Mouse (Mus musculus) liver, embryonic 11.5 days (tissue): Measurements from ENCODE around the gene Dnmt3a. TPM values are rescaled to one million over a fixed set of nuclear protein-coding genes. Genes with fewer than 3 reads are reported as not detected.
A peak's percentile ranks its signal among the peaks of the same experiment; 100 is the strongest.

Experiments
- ATAC-seq: fragments of 200-750 bp; cut with Nextera tagmentation; replicated peaks from 2 replicates; pipeline ENCODE4 v1.8.0; 2017; ENCODE audit warnings: moderate number of reproducible peaks, mild to moderate bottlenecking, moderate TSS enrichment, moderate library complexity; ENCODE audit not compliant: low FRiP score
- DNase-seq: peaks from one replicate; pipeline ENCODE4 v3.0.0-alpha.2; 2017; ENCODE audit warnings: low spot score
- H3K27ac ChIP-seq: fragments of 300-500 bp; sonication (generic); 2 replicates; pipeline ENCODE4 v1.5.1; 2014; ENCODE audit warnings: mild to moderate bottlenecking, low read depth, low read length, control low read depth
- H3K27me3 ChIP-seq: fragments of 300-500 bp; sonication (generic); replicated peaks from 2 replicates; pipeline ENCODE4 v1.6.1; 2014; ENCODE audit warnings: low read length, mixed read lengths; ENCODE audit not compliant: control insufficient read depth, insufficient read depth
- H3K36me3 ChIP-seq: fragments of 300-500 bp; sonication (generic); 2 replicates; pipeline ENCODE4 v1.6.1; 2014; ENCODE audit warnings: mild to moderate bottlenecking, low read length, moderate library complexity, mixed read lengths; ENCODE audit not compliant: control insufficient read depth, insufficient read depth
- H3K4me1 ChIP-seq: fragments of 300-500 bp; sonication (generic); replicated peaks from 2 replicates; pipeline ENCODE4 v1.6.1; 2014; ENCODE audit warnings: low read length, mixed read lengths; ENCODE audit not compliant: control insufficient read depth, insufficient read depth
- H3K4me2 ChIP-seq: fragments of 300-500 bp; sonication (generic); 2 replicates; pipeline ENCODE4 v1.6.1; 2014; ENCODE audit warnings: mild to moderate bottlenecking, control low read depth, moderate library complexity
- H3K4me3 ChIP-seq: fragments of 300-500 bp; sonication (generic); 2 replicates; pipeline ENCODE4 v1.5.1; 2014; ENCODE audit warnings: low read depth, low read length, control low read depth
- H3K9ac ChIP-seq: fragments of 300-500 bp; sonication (generic); 2 replicates; pipeline ENCODE4 v1.6.1; 2014; ENCODE audit warnings: low read depth, low read length, control low read depth
- H3K9me3 ChIP-seq: fragments of 300-500 bp; sonication (generic); 2 replicates; pipeline ENCODE4 v1.6.1; 2016; ENCODE audit warnings: low read length, inconsistent platforms, mixed read lengths; ENCODE audit not compliant: control insufficient read depth
- WGBS: fragments of 180-500 bp; shearing (Covaris S2); extraction: QIAGEN DNeasy Blood & Tissue Kit; methylation state at CpG from one replicate; pipeline ENCODE4 v1.1.7; 2014; 5-methylcytosine and 5-hydroxymethylcytosine counted together
- polyA plus RNA-seq: library from polyadenylated mRNA; unstranded; fragments of >200 nt; fragmentation: Nextera tagmentation; extraction: Ambion mirVana; gene quantifications from 2 replicates; pipeline ENCODE4 v1.2.1, GENCODE M21; 2014

Dnmt3a gene
- polyA plus RNA-seq, 1 experiment from 2014 or later, result 73.3 TPM

- no peak for ATAC-seq
- no peak overlapping the region for H3K27ac ChIP-seq
- H3K4me3 ChIP-seq, result no peak overlapping the region
- DNase-seq, result no peak
- H3K4me2 ChIP-seq, result no peak overlapping the region
- 18% methylated on average over 3 of the region's 3 CpGs for WGBS
- peaks cover 17% of the 10 kb centered on the region for H3K27me3 ChIP-seq
- no peaks in the 10 kb centered on the region for H3K9me3 ChIP-seq
- H3K4me1 ChIP-seq, result peaks cover 8% of the 10 kb centered on the region; the same call in 1 of the 2 replicates
- no peak overlapping the region for H3K9ac ChIP-seq
- H3K36me3 ChIP-seq, result no peaks in the 10 kb centered on the region
Observed at GRCm38 (mm10) chr12:3956351-3956750, 150.5 kb downstream of the Dnmt3a start.

GRCm38 (mm10) chr12:3959791-3960543, 154.2 kb downstream of the Dnmt3a start:
- peak overlapping the region; percentile 71 for H3K9ac ChIP-seq
- peak overlapping the region; percentile 79 for H3K27ac ChIP-seq
- peaks cover 8% of the 10 kb centered on the region; the same call in 1 of the 2 replicates for H3K4me1 ChIP-seq
- no peaks in the 10 kb centered on the region for H3K9me3 ChIP-seq
- no peaks in the 10 kb centered on the region for H3K36me3 ChIP-seq
- H3K4me3 ChIP-seq, result peak overlapping the region; percentile 66
- H3K4me2 ChIP-seq, result peak overlapping the region; percentile 90
- ATAC-seq (peak; percentile 91), DNase-seq (peak; percentile 85)
- peaks cover 9% of the 10 kb centered on the region for H3K27me3 ChIP-seq
- 3% methylated on average over 53 of the region's 53 CpGs for WGBS

GRCm38 (mm10) chr12:3960553-3960952, 154.7 kb downstream of the Dnmt3a start:
- ATAC-seq (no peak), DNase-seq (no peak)
- Histone ChIP-seq H3K9me3 (no peaks in the 10 kb centered on the region), H3K36me3 (no peaks in the 10 kb centered on the region), H3K27me3 (0 out of 2 replicates have a peak, but pooled peaks cover 5% of the 10 kb centered on the region), H3K4me3 (peak overlapping the region; percentile 66), H3K27ac (peak overlapping the region; percentile 79; the same call in 1 of the 2 replicates), H3K4me2 (peak overlapping the region; percentile 90), H3K4me1 (peaks cover 8% of the 10 kb centered on the region; the same call in 1 of the 2 replicates), H3K9ac (no peak overlapping the region; the same call in 1 of the 2 replicates)
- 49% methylated on average over 4 of the region's 4 CpGs for WGBS

Other genes with a start within 250 kb of the Dnmt3a start
- gene Dtnb, start 233.6 kb upstream of the Dnmt3a start, polyA plus RNA-seq, result 25.4 and 27.0 TPM in 2 replicates
- gene Pomc, start 148.9 kb downstream of the Dnmt3a start, polyA plus RNA-seq, result 1.4 and 1.7 TPM in 2 replicates
- 0.73 and 0.88 TPM in 2 replicates for gene Efr3b, start 232.9 kb downstream of the Dnmt3a start, polyA plus RNA-seq